Comparison of ENCODE assay signal across 31 mouse cellular contexts in genomic region chr11:44888390-44888789, GRCm38 (mm10).
"Had no signal": no experiment of that assay in that cellular context is flagged by ENCODE, and none has a peak within 500 bp of the region (broad histone marks: within the 10 kb centered on the region; RNA-seq: fewer than 3 reads in every experiment).

No protein-coding gene starts in this region.

- H3K4me2 ChIP-seq: limb, embryonic 12.5 days; limb, embryonic 13.5 days; limb, embryonic 15.5 days; liver, embryonic 11.5 days; liver, embryonic 12.5 days; liver, embryonic 13.5 days; liver, embryonic 15.5 days; lung, embryonic 14.5 days; lung, embryonic 15.5 days; midbrain, embryonic 11.5 days; midbrain, embryonic 12.5 days; midbrain, embryonic 13.5 days; midbrain, embryonic 15.5 days; neural tube, embryonic 12.5 days had no signal

- H3K9ac ChIP-seq: limb, embryonic 12.5 days; limb, embryonic 13.5 days; limb, embryonic 15.5 days; liver, embryonic 12.5 days; liver, embryonic 13.5 days; liver, embryonic 14.5 days; liver, embryonic 15.5 days; liver, postnatal 0 days; lung, embryonic 14.5 days; lung, embryonic 15.5 days; midbrain, embryonic 12.5 days; midbrain, embryonic 13.5 days; midbrain, embryonic 15.5 days; neural tube, embryonic 12.5 days had no signal

- ATAC-seq: liver, embryonic 12.5 days; liver, postnatal 0 days; lung, postnatal 0 days; midbrain, embryonic 13.5 days; midbrain, embryonic 15.5 days; midbrain, embryonic 16.5 days had no signal

- H3K4me1 ChIP-seq: limb, embryonic 15.5 days; lung, embryonic 15.5 days had no signal

- DNase-seq: left cerebral cortex, postnatal 4 days; liver; liver, embryonic 13.5 days; liver, postnatal 0 days; lung, adult 18-20 months; lung, adult 2 months; lung, embryonic 14.5 days; lung, postnatal 10 days; lung, postnatal 14 days; lung, postnatal 36 days; lung, postnatal 4 days had no signal

- H3K36me3 ChIP-seq: limb, embryonic 10.5 days; limb, embryonic 15.5 days; liver, embryonic 12.5 days; liver, embryonic 13.5 days; liver, embryonic 15.5 days; lung, embryonic 15.5 days; midbrain, embryonic 10.5 days; midbrain, embryonic 12.5 days; midbrain, embryonic 13.5 days; midbrain, embryonic 15.5 days had no signal

- H3K27me3 ChIP-seq: limb, embryonic 12.5 days; limb, embryonic 13.5 days; limb, embryonic 15.5 days; liver, embryonic 12.5 days; liver, embryonic 13.5 days; liver, embryonic 15.5 days; lung, embryonic 15.5 days; megakaryocyte, embryonic 14.5 days; midbrain, embryonic 12.5 days; midbrain, embryonic 13.5 days; midbrain, embryonic 15.5 days; neural tube, embryonic 12.5 days had no signal

- H3K27ac ChIP-seq: limb, embryonic 10.5 days; limb, embryonic 12.5 days; limb, embryonic 13.5 days; limb, embryonic 15.5 days; liver, embryonic 12.5 days; liver, embryonic 13.5 days; liver, embryonic 14.5 days; liver, embryonic 15.5 days; lung, embryonic 15.5 days; macrophage; midbrain, embryonic 10.5 days; midbrain, embryonic 12.5 days; midbrain, embryonic 13.5 days; midbrain, embryonic 15.5 days; neural tube, embryonic 12.5 days had no signal

- H3K9me3 ChIP-seq: limb, embryonic 10.5 days; limb, embryonic 12.5 days; limb, embryonic 13.5 days; limb, embryonic 15.5 days; liver, embryonic 12.5 days; liver, embryonic 13.5 days; liver, embryonic 15.5 days; lung, embryonic 15.5 days; megakaryocyte, embryonic 14.5 days; midbrain, embryonic 10.5 days; midbrain, embryonic 12.5 days; midbrain, embryonic 13.5 days; midbrain, embryonic 15.5 days; neural tube, embryonic 12.5 days had no signal

- H3K4me3 ChIP-seq: limb, embryonic 10.5 days; limb, embryonic 12.5 days; limb, embryonic 13.5 days; limb, embryonic 15.5 days; liver, embryonic 12.5 days; liver, embryonic 13.5 days; liver, embryonic 15.5 days; lung, embryonic 15.5 days; megakaryocyte, embryonic 14.5 days; midbrain, embryonic 10.5 days; midbrain, embryonic 12.5 days; midbrain, embryonic 13.5 days; midbrain, embryonic 15.5 days; myocyte; neural tube, embryonic 12.5 days had no signal
